Mouse (Mus musculus) intestine, postnatal 0 days (tissue): Measurements from ENCODE around the gene Dpf1. TPM values are rescaled to one million over a fixed set of nuclear protein-coding genes. Genes with fewer than 3 reads are reported as not detected.
A peak's percentile ranks its signal among the peaks of the same experiment; 100 is the strongest.

Experiments used
- ATAC-seq: fragments of 200-750 bp; cut with Nextera tagmentation; 2 replicates; pipeline ENCODE4 v1.8.0; 2017; ENCODE audit warnings: mild to moderate bottlenecking, moderate TSS enrichment, moderate library complexity
- H3K27ac ChIP-seq: fragments of 300-500 bp; sonication (generic); 2 replicates; pipeline ENCODE4 v1.5.1; 2014; ENCODE audit warnings: mild to moderate bottlenecking, low read depth, low read length, moderate library complexity
- H3K27me3 ChIP-seq: fragments of 300-500 bp; sonication (generic); replicated peaks from 2 replicates; pipeline ENCODE4 v1.6.1; 2014; ENCODE audit warnings: low read length, mixed read lengths; ENCODE audit not compliant: control insufficient read depth, insufficient read depth
- H3K36me3 ChIP-seq: fragments of 300-500 bp; sonication (generic); 2 replicates; pipeline ENCODE4 v1.6.1; 2014; ENCODE audit warnings: mild to moderate bottlenecking, moderate library complexity; ENCODE audit not compliant: control insufficient read depth, insufficient read depth
- H3K4me1 ChIP-seq: fragments of 300-500 bp; sonication (generic); replicated peaks from 2 replicates; pipeline ENCODE4 v1.6.1; 2014; ENCODE audit warnings: antibody characterized with exemption, low read length, mixed read lengths; ENCODE audit not compliant: control insufficient read depth, insufficient read depth
- H3K4me2 ChIP-seq: fragments of 300-500 bp; sonication (generic); replicated peaks from 2 replicates; pipeline ENCODE4 v1.6.1; 2014; ENCODE audit warnings: low read depth, mild to moderate bottlenecking, moderate library complexity
- H3K4me3 ChIP-seq: fragments of 300-500 bp; sonication (generic); 2 replicates; pipeline ENCODE4 v1.5.1; 2014; ENCODE audit warnings: low read depth, low read length
- H3K9ac ChIP-seq: fragments of 300-500 bp; sonication (generic); 2 replicates; pipeline ENCODE4 v1.6.1; 2014; ENCODE audit warnings: mild to moderate bottlenecking, low read depth, low read length
- H3K9me3 ChIP-seq: fragments of 300-500 bp; sonication (generic); 2 replicates; pipeline ENCODE4 v1.6.1; 2016; ENCODE audit warnings: mixed run types; ENCODE audit not compliant: control insufficient read depth
- CTCF ChIP-seq: sonication (generic); IDR thresholded peaks from 2 replicates; pipeline ENCODE4 v1.5.1; 2016; ENCODE audit warnings: low read depth, mild to moderate bottlenecking, control low read depth, antibody characterized with exemption, moderate library complexity
- WGBS: fragments of 180-500 bp; shearing (Covaris S2); extraction: QIAGEN DNeasy Blood & Tissue Kit; methylation state at CpG from one replicate; pipeline ENCODE4 v1.1.7; 2014; 5-methylcytosine and 5-hydroxymethylcytosine counted together
- polyA plus RNA-seq: library from polyadenylated mRNA; unstranded; fragments of >200 nt; fragmentation: Nextera tagmentation; extraction: Ambion mirVana; gene quantifications from 2 replicates; pipeline ENCODE4 v1.2.1, GENCODE M21; 2015

Dpf1 gene
- polyA plus RNA-seq, 1 experiment from 2014 or later = 1.7 TPM

- no peak for ATAC-seq
- peak; percentile 62 for TF ChIP-seq CTCF
- 39% methylated on average over 7 of the region's 7 CpGs for WGBS
- no peak overlapping the region for H3K4me3 ChIP-seq
- H3K4me1 ChIP-seq = no peaks in the 10 kb centered on the region; the same call in 1 of the 2 replicates
- no peaks in the 10 kb centered on the region for H3K9me3 ChIP-seq
- H3K27me3 ChIP-seq = peaks cover 44% of the 10 kb centered on the region
- H3K36me3 ChIP-seq = no peaks in the 10 kb centered on the region
- H3K27ac ChIP-seq = no peak overlapping the region
- no peak overlapping the region for H3K9ac ChIP-seq
- H3K4me2 ChIP-seq = no peak overlapping the region
Measured at GRCm38 (mm10) chr7:29306619-29307018, 2.9 kb downstream of the Dpf1 start.

- Histone ChIP-seq H3K4me3 (peak overlapping the region; percentile 56), H3K9me3 (no peaks in the 10 kb centered on the region), H3K27ac (no peak overlapping the region), H3K9ac (0 out of 2 replicates have a peak overlapping the region, but pooled peaks have one; percentile 40), H3K27me3 (peaks cover 42% of the 10 kb centered on the region), H3K4me1 (no peaks in the 10 kb centered on the region; the same call in 1 of the 2 replicates), H3K4me2 (peak overlapping the region; percentile 88), H3K36me3 (no peaks in the 10 kb centered on the region)
- WGBS = 2% methylated on average over 41 of the region's 42 CpGs
- TF ChIP-seq CTCF = no peak
- peak; percentile 53 for ATAC-seq
Measured at GRCm38 (mm10) chr7:29307350-29308104, 3.8 kb downstream of the Dpf1 start.

- under 1% methylated on average over 35 of the region's 36 CpGs for WGBS
Measured at GRCm38 (mm10) chr7:29309221-29309721, 5.5 kb downstream of the Dpf1 start.

GRCm38 (mm10) chr7:29309749-29310148 lies 6.0 kb downstream of the Dpf1 start:
- Histone ChIP-seq H3K4me1 (no peaks in the 10 kb centered on the region; the same call in 1 of the 2 replicates), H3K27me3 (peaks cover 23% of the 10 kb centered on the region), H3K4me3 (peak overlapping the region; percentile 44), H3K9me3 (no peaks in the 10 kb centered on the region), H3K9ac (peak overlapping the region; percentile 38; the same call in 1 of the 2 replicates), H3K36me3 (no peaks in the 10 kb centered on the region), H3K27ac (no peak overlapping the region), H3K4me2 (peak overlapping the region; percentile 83)
- ATAC-seq = no peak
- TF ChIP-seq CTCF = no peak
- WGBS = 8% methylated on average over 5 of the region's 5 CpGs

More at GRCm38 (mm10) chr7:29309221-29309721, 5.5 kb downstream of the Dpf1 start:
- H3K27ac ChIP-seq = no peak overlapping the region
- H3K4me3 ChIP-seq = peak overlapping the region; percentile 44
- H3K9me3 ChIP-seq = no peaks in the 10 kb centered on the region
- peak; percentile 4; the same call in 1 of the 2 replicates for ATAC-seq
- H3K4me2 ChIP-seq = peak overlapping the region; percentile 83
- peaks cover 27% of the 10 kb centered on the region for H3K27me3 ChIP-seq
- no peaks in the 10 kb centered on the region; the same call in 1 of the 2 replicates for H3K4me1 ChIP-seq
- H3K36me3 ChIP-seq = no peaks in the 10 kb centered on the region
- peak; percentile 18; the same call in 1 of the 2 replicates for TF ChIP-seq CTCF
- peak overlapping the region; percentile 38 for H3K9ac ChIP-seq

GRCm38 (mm10) chr7:29313051-29313450 lies 9.3 kb downstream of the Dpf1 start:
- Histone ChIP-seq H3K4me2 (no peak overlapping the region), H3K27ac (no peak overlapping the region), H3K36me3 (no peaks in the 10 kb centered on the region), H3K27me3 (0 out of 2 replicates have a peak, but pooled peaks cover 8% of the 10 kb centered on the region), H3K9me3 (no peaks in the 10 kb centered on the region), H3K9ac (no peak overlapping the region), H3K4me1 (peaks cover 6% of the 10 kb centered on the region; the same call in 1 of the 2 replicates), H3K4me3 (no peak overlapping the region)
- ATAC-seq = no peak
- 31% methylated on average over 7 of the region's 9 CpGs for WGBS
- TF ChIP-seq CTCF = no peak

- no peaks in the 10 kb centered on the region for H3K9me3 ChIP-seq
- ATAC-seq = no peak
- no peak overlapping the region for H3K27ac ChIP-seq
- 54% methylated on average over 9 of the region's 9 CpGs for WGBS
- TF ChIP-seq CTCF = no peak
- H3K4me3 ChIP-seq = no peak overlapping the region
- 0 out of 2 replicates have a peak, but pooled peaks cover under 1% of the 10 kb centered on the region for H3K27me3 ChIP-seq
- H3K4me2 ChIP-seq = no peak overlapping the region
- no peaks in the 10 kb centered on the region for H3K36me3 ChIP-seq
- peaks cover 6% of the 10 kb centered on the region; the same call in 1 of the 2 replicates for H3K4me1 ChIP-seq
- H3K9ac ChIP-seq = no peak overlapping the region
Measured at GRCm38 (mm10) chr7:29313572-29314261, 10.0 kb downstream of the Dpf1 start.
